In genomic region chr17:44153871-44154270, GRCm38 (mm10) we compare ENCODE assay signal across 24 mouse cellular contexts. TPM values are rescaled to one million over a fixed set of nuclear protein-coding genes. Genes with fewer than 3 reads are reported as not detected.
DNase-seq lines count a peak whose midpoint lies in the region; ATAC-seq and TF ChIP-seq lines count a peak whose summit lies in the region.
"Had no signal": no experiment of that assay in that cellular context is flagged by ENCODE, and none has a peak within 500 bp of the region (broad histone marks: within the 10 kb centered on the region; RNA-seq: fewer than 3 reads in every experiment).

No protein-coding gene starts in this region.

- H3K27ac ChIP-seq in lung, embryonic 15.5 days: peak overlapping the region; percentile 70
- H3K27ac ChIP-seq: embryonic facial prominence, embryonic 10.5 days; embryonic facial prominence, embryonic 12.5 days; forebrain, embryonic 13.5 days had no signal

- DNase-seq in lung, adult 18-20 months: peak; percentile 12 to 61
- DNase-seq in lung, postnatal 14 days: no peak
- no peak for DNase-seq in lung, adult 2 months
- DNase-seq in lung, postnatal 10 days: peak; percentile 13
- peak; percentile 62 for DNase-seq in lung, postnatal 36 days
- DNase-seq in frontal cortex, adult 2 months (ENCODE audit: extremely low spot score in 1 of 2, low spot score in 1 of 2): no peak
- DNase-seq in ovary, adult 18-20 months (ENCODE audit: low spot score): no peak
- DNase-seq: adrenal gland, adult 8-10 months; adrenal gland, postnatal 14 days; adrenal gland, postnatal 36 days; B cell, adult 2 months; cerebellum, adult 11-12 months; cerebellum, adult 2 months; cerebellum, adult 9-10 months; cerebellum, postnatal 10 days; cerebellum, postnatal 25 days had no signal

- H3K4me2 ChIP-seq in lung, embryonic 15.5 days: peak overlapping the region; percentile 19
- H3K4me2 ChIP-seq: embryonic facial prominence, embryonic 12.5 days; forebrain, embryonic 13.5 days had no signal

- peaks cover 14% of the 10 kb centered on the region; the same call in 1 of the 2 replicates for H3K4me1 ChIP-seq in lung, embryonic 15.5 days
- H3K4me1 ChIP-seq in lung, adult 2 months (ENCODE audit: control insufficient read depth, insufficient read depth, low read length): peaks cover 7% of the 10 kb centered on the region; the same call in 1 of the 2 replicates
- H3K4me1 ChIP-seq: embryonic facial prominence, embryonic 10.5 days; embryonic facial prominence, embryonic 12.5 days; forebrain, embryonic 13.5 days had no signal

- no peak overlapping the region; the same call in 1 of the 2 replicates for H3K9ac ChIP-seq in lung, embryonic 15.5 days
- H3K9ac ChIP-seq: embryonic facial prominence, embryonic 12.5 days; forebrain, embryonic 13.5 days had no signal

- ATAC-seq in lung, embryonic 15.5 days (ENCODE audit: borderline replicate concordance, extremely low read depth, low FRiP score, low TSS enrichment): no peak
- ATAC-seq: activated CD4-positive, CD25-positive, alpha-beta regulatory T cell, adult 4 months; CD4-positive, CD25-positive, alpha-beta regulatory T cell, adult 4 months; forebrain, embryonic 13.5 days; Patski had no signal

- no peaks in the 10 kb centered on the region for H3K9me3 ChIP-seq in lung, embryonic 15.5 days
- H3K9me3 ChIP-seq: embryonic facial prominence, embryonic 10.5 days; embryonic facial prominence, embryonic 12.5 days; forebrain, embryonic 13.5 days had no signal

- TF ChIP-seq CTCF in lung, adult 2 months (IDR thresholded peaks at IDR 0.05; ENCODE audit: insufficient read depth, low read length): no peak

- H3K27me3 ChIP-seq in lung, embryonic 15.5 days: no peaks in the 10 kb centered on the region
- H3K27me3 ChIP-seq: embryonic facial prominence, embryonic 12.5 days; Patski had no signal

- no peak overlapping the region for H3K4me3 ChIP-seq in lung, embryonic 15.5 days
- no peak overlapping the region for H3K4me3 ChIP-seq in lung, adult 2 months (replicated peaks; ENCODE audit: extremely low read depth, low read depth, low read length)
- H3K4me3 ChIP-seq: embryonic facial prominence, embryonic 10.5 days; embryonic facial prominence, embryonic 12.5 days; forebrain, embryonic 13.5 days had no signal

- no peaks in the 10 kb centered on the region for H3K36me3 ChIP-seq in lung, embryonic 15.5 days
- H3K36me3 ChIP-seq: embryonic facial prominence, embryonic 10.5 days; embryonic facial prominence, embryonic 12.5 days; G1E had no signal

- no peak for TF ChIP-seq POLR2A in lung, adult 2 months (IDR thresholded peaks at IDR 0.05; ENCODE audit: borderline replicate concordance, extremely low read depth, low read depth, low read length)

- WGBS in lung, embryonic 15.5 days: 15% methylated on average over 5 of the region's 5 CpGs
- 41% methylated on average over 5 of the region's 5 CpGs for WGBS in lung, adult 2 months

RNA-seq across cellular contexts. Expression of gene Clic5, which starts 34.5 kb away (rescaled TPM):
- 10.0 and 13.1 TPM in 2 replicates for polyA plus RNA-seq in lung, embryonic 15.5 days (2015; fragmentation: Nextera tagmentation; extraction: Ambion mirVana)
- polyA plus RNA-seq in lung, adult 2 months (2012; rRNA removed): 82.3 and 122 TPM in 2 replicates
- 2.7 and 2.9 TPM in 2 replicates for polyA plus RNA-seq in frontal cortex, adult 2 months (2012; rRNA removed)
- polyA plus RNA-seq: G1E had no signal

RNA-seq across cellular contexts. Expression of gene Enpp4, which starts 48.3 kb away (rescaled TPM):
- 5.4 and 6.5 TPM in 2 replicates for polyA plus RNA-seq in lung, embryonic 15.5 days (2015; fragmentation: Nextera tagmentation; extraction: Ambion mirVana)
- polyA plus RNA-seq in lung, adult 2 months (2012; rRNA removed): 9.1 and 13.5 TPM in 2 replicates
- polyA plus RNA-seq in frontal cortex, adult 2 months (2012; rRNA removed): 10.7 and 13.1 TPM in 2 replicates
- polyA plus RNA-seq: G1E had no signal

Comparison
In these comparisons a context has a peak if more than half of its experiments do, and no peak if none do; other contexts are left out.
1. DNase-seq: peak in lung, adult 18-20 months (2 of 2), lung, postnatal 10 days (single experiment) and lung, postnatal 36 days (single experiment); none in lung, postnatal 14 days (single experiment), lung, adult 2 months (single experiment), frontal cortex, adult 2 months (0 of 2) and ovary, adult 18-20 months (single experiment).